Mouse (Mus musculus) heart, postnatal 25 days (tissue): ENCODE measurements at regions not wholly inside any gene's neighbourhood (a gene's known extent, or its start where the extent isn't known, plus 50 kb on each side); places are given as distances from the start of the nearest gene placed in this dataset.

Experiments
- DNase-seq: peaks from one replicate; pipeline ENCODE4 v3.0.0; 2022; ENCODE audit warnings: low spot score
- intact Hi-C: fragments of 180-260 bp; cut with DNase I; formaldehyde crosslinking; loops from one replicate; pipeline ENCODE4 v1.15.1; 2025

GRCm38 (mm10) chr4:87501791-87502190, 271.5 kb upstream of the Slc24a2 start:
- DNase-seq = no peak
- intact Hi-C loops = no loop called here

GRCm38 (mm10) chr4:87500441-87500840, 270.2 kb upstream of the Slc24a2 start:
- DNase-seq = no peak
- intact Hi-C loops = no loop called here

- intact Hi-C loops = no loop called here
- DNase-seq = no peak
Measured at GRCm38 (mm10) chr4:87487798-87488197, 257.5 kb upstream of the Slc24a2 start.

- no peak for DNase-seq
- intact Hi-C loops = no loop called here
Measured at GRCm38 (mm10) chr4:87475537-87475936, 245.3 kb upstream of the Slc24a2 start.

GRCm38 (mm10) chr4:87473331-87474039, 243.2 kb upstream of the Slc24a2 start:
- intact Hi-C loops = no loop called here
- no peak for DNase-seq

GRCm38 (mm10) chr4:87472787-87473186, 242.5 kb upstream of the Slc24a2 start:
- no peak for DNase-seq
- intact Hi-C loops = no loop called here

- DNase-seq = no peak
- intact Hi-C loops = no loop called here
Measured at GRCm38 (mm10) chr4:87471385-87471784, 241.1 kb upstream of the Slc24a2 start.

GRCm38 (mm10) chr4:87467600-87467999, 237.3 kb upstream of the Slc24a2 start:
- intact Hi-C loops = no loop called here
- no peak for DNase-seq

GRCm38 (mm10) chr4:87467018-87467417, 236.7 kb upstream of the Slc24a2 start:
- intact Hi-C loops = no loop called here
- no peak for DNase-seq

GRCm38 (mm10) chr4:87461181-87461912, 231.1 kb upstream of the Slc24a2 start:
- DNase-seq = no peak
- intact Hi-C loops = no loop called here

- intact Hi-C loops = no loop called here
- DNase-seq = no peak
Measured at GRCm38 (mm10) chr4:87455863-87456578, 225.7 kb upstream of the Slc24a2 start.

- intact Hi-C loops = no loop called here
- DNase-seq = no peak
Measured at GRCm38 (mm10) chr4:87452122-87452521, 221.8 kb upstream of the Slc24a2 start.

GRCm38 (mm10) chr4:87451251-87451650, 221.0 kb upstream of the Slc24a2 start:
- DNase-seq = no peak
- intact Hi-C loops = no loop called here

GRCm38 (mm10) chr4:87448338-87448737, 218.1 kb upstream of the Slc24a2 start:
- intact Hi-C loops = no loop called here
- DNase-seq = no peak

- intact Hi-C loops = no loop called here
- DNase-seq = no peak
Measured at GRCm38 (mm10) chr4:87446856-87447255, 216.6 kb upstream of the Slc24a2 start.

- DNase-seq = no peak
- intact Hi-C loops = no loop called here
Measured at GRCm38 (mm10) chr4:87434136-87434535, 203.9 kb upstream of the Slc24a2 start.

GRCm38 (mm10) chr4:87428374-87428773, 198.1 kb upstream of the Slc24a2 start:
- DNase-seq = no peak
- intact Hi-C loops = no loop called here

- intact Hi-C loops = no loop called here
- DNase-seq = no peak
Measured at GRCm38 (mm10) chr4:87424066-87424465, 193.8 kb upstream of the Slc24a2 start.

- no peak for DNase-seq
- intact Hi-C loops = no loop called here
Measured at GRCm38 (mm10) chr4:87422588-87422987, 192.3 kb upstream of the Slc24a2 start.

- intact Hi-C loops = no loop called here
- no peak for DNase-seq
Measured at GRCm38 (mm10) chr4:87403354-87403753, 173.1 kb upstream of the Slc24a2 start.

GRCm38 (mm10) chr4:87402173-87402556, 171.9 kb upstream of the Slc24a2 start:
- intact Hi-C loops = no loop called here
- DNase-seq = no peak
